Mouse (Mus musculus): ENCODE results near the gene Thrb.
A peak's percentile ranks its signal among the peaks of the same experiment; 100 is the strongest.

The Thrb gene

GRCm38 (mm10) chr14:17719494-17719893 is 59.4 kb downstream of the Thrb start:
- no peak for DNase-seq

DNA sequence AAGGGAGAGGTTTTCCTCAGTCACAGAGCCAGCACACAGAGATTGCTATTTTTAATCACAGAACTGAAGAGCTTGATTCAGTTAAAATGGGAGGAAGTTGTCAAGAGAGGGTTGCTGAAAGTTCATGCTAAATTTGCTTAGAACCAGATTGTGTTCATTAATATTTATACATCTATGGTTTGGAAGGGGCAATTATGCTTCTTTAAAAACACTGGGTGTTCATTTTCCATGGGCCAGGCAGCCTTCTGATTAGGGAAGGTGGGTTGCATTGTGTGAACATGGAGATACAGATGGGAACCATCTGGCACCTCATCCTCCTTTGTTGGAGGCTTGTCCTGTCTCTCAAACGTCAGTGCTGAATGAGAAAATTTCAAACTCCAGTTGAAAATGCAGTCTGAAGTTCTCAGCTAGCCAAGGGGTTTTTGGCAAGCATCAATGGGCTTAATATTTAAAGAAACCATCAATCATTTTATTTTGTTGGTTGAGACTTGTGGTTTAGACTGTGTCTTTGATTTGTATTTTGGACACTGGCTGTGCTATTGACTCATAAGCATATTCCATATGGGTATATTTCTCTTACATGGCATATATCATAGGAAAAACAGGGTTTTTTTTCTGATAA is 62.9 kb downstream of the Thrb start:
- DNase-seq, result no peak

- DNase-seq, result no peak
Observed at GRCm38 (mm10) chr14:17724577-17724976, 64.5 kb downstream of the Thrb start.

- DNase-seq, result no peak
Observed at GRCm38 (mm10) chr14:17726906-17727305, 66.8 kb downstream of the Thrb start.

DNA sequence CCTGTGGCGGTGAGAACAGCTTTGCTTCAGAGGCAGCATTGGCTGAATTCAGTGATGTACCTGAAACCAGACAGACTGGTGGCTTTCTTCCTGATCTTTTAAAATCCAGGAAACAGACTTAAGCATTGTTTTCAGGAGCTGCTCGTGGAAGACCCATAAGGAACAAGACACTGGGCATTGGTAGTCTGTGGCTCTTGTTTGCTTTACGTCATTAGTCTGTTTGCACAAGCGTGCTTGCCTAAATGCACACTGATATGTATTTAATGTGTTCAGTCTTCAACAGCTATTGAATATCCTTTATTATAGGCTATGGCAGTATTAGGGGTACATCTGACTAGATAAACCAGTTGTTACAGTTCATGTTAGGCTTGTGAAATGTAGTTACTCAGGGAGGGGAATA is 67.8 kb downstream of the Thrb start:
- DNase-seq, result no peak

DNA sequence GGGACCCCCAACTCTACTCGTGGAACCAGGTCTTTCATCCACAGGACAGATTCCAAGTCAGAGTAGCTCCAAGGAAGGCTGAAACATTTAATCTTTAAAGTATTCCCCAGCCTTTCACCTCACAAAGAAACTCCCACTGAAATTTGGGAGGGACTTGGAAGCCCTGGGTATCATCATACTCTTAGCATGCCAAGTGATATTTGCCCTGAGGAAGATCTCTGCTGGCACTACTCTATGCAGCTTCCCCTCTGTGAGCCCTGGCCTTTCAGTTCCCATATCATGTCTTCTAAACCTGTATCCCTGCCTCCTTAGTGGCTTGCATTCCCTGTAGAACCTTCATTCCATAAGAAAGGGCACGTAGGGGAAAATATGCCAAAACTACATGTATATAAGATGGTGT is 68.8 kb downstream of the Thrb start:
- DNase-seq, result no peak

GRCm38 (mm10) chr14:17731020-17731419 is 71.0 kb downstream of the Thrb start:
- no peak for DNase-seq

DNA sequence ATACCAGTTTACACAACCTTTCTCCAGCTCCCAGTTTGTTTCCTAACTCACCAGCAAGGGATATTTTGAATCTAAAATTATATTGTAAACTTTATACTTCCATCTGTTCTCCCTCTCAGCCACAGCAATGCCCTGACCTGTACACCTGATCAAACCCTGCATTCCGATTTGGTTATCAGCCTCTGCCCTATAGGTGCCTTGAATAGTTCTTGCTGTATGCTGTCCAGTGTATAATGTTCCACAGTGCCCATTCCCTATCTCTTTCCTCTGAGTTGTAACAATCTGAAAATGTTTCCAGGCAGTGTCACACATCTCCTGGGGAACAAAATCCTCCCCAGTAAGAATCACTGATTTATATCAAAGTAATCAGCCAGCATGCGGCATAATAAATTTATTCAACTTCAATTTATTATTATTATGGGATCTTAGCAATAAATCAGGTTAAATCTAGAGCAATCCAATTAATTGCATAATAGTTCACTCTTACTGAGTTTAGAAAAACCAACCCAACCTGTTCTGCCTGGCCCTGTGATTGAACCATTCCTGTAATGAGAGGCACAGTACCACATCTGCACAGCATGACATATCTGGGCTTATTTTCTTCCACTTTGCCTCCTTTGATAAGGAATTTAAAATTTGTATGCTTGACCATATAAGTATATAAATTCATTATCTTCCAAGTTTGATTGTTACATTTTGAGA is 73.2 kb downstream of the Thrb start:
- no peak for DNase-seq

DNA sequence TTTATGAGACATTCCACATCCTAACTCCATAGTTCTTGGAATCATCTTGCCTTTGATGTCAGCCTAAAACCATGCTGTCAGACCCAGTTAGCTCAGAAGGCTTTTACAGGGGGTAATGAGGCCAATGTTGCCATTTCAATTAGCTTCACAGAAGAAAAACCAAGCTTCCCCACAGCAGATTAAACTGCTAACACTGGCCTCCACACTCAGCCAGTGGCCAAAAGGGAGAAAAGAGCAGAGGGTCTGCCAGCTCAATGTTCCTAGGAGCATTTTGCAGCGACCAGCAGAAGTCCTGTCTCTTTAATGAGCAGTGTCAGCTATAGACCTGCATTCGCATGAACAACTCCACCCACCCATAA is 73.7 kb downstream of the Thrb start:
- no peak for DNase-seq

DNA sequence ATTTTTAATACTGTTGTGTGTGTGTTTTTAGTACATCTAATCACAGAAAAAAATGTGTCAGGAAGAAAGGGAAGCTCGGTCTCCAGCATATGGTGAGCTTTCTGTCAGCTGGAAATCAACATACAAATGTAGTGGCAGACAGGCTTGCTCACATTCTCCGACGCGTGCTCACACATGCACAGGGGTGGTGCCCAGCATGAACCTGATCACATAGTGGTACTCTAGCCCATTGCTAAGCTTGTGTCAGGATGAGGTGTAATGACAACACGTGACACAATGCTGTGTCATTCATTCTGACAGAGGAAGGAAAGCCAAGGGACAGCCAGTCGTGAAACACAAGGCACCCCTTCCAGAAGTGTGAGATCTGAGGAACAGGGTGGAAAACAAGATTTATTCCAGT is 75.4 kb downstream of the Thrb start:
- DNase-seq, result no peak

GRCm38 (mm10) chr14:17740903-17741302 is 80.8 kb downstream of the Thrb start:
- DNase-seq, result no peak

DNA sequence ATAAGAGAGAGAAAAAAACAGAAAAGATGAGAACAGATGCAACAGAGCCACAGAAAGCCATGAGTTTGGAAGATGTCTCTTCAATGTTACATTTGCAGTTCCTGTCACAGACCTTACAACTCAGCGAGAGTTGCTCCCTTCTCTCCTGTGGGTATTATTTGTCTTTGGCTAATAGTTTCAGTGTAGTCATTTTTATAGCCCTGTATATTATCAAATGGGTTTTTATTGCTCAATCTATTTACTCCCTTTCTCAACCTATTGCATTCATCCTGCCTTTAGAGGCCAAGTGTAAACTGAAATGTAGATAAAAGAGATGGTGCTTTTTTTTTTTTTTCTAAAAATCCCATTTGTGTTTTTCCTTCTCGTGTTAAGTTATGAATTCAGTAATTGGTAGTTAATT is 82.2 kb downstream of the Thrb start:
- no peak for DNase-seq

DNA sequence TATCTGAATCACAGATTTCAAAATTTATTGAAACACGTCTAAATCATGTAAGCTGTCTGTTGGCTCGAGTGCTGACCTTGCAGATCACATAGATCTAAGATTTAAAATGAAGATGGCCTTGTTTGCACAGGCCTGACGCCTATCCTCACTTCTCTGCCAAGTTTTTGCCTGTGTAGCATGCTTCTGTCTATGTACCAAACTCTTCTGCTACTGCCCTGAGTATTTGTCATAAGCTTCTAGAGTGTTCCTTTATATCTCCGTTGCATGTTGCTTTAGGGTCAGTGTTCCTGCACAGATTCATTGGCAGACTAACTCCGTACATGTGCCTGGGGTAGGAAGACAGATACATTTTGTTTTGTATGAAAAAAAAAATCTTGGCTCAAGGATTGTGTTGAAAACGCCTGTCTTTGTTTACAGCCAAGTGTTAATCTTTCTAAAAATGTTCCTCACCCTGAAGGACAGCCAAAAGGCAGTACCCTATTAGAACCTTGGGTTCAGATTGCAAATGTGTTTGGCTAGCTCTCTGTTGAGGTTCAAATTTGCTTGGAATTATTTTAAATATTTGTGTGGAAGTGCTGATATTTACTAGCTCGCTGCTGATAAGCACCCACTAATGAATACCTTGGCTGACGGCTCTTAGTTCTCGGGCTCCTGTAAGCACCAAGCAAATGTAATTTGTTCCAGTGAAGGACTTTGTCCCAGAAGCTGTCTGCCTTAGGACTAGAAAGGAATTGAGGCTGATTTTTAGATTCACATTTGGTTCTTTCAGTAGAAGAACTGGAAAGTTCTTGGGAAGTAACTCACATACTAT is 83.0 kb downstream of the Thrb start:
- no peak for DNase-seq

DNA sequence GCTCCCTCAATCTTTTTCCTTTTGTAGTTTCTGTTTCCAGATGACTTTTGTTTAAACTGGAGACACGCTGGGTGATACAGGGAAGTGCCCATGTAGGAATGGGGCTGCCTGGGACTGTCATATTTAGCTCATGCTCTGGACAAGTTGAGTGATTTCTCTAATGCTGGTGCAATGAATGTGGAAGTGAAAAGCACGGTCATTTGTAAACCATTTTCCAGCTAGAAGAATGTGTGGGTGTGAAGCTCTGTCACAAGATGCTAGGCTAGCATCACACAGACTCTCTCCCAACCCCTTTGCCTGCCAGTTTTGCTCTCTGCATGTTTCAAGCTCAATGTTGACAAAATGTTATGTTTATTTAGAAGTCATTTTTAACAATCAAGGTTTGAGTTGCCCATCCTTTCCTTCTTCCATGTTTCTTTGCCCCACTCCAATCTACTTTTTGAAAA is 83.7 kb downstream of the Thrb start:
- no peak for DNase-seq

DNA sequence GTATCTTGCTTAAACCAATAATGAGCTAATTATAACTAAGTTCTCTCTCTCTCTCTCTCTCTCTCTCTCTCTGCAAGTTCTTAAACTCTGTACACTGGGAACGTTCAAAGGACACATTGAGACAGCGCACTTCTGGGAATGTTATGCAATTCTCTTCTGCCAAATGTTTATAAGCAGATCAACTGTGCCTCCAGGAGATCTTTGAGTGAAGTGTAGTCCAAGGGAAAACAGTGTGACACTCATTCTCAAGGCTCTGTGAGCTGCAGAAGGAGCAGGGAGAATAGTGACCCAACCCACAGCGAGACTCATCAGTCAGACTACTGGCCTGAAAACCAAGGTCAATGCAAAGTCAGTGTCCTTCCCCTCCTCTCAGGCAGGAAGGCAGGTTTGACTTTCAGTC is 87.9 kb downstream of the Thrb start:
- DNase-seq, result no peak

GRCm38 (mm10) chr14:17748945-17749344 is 88.9 kb downstream of the Thrb start:
- DNase-seq, result no peak

DNA sequence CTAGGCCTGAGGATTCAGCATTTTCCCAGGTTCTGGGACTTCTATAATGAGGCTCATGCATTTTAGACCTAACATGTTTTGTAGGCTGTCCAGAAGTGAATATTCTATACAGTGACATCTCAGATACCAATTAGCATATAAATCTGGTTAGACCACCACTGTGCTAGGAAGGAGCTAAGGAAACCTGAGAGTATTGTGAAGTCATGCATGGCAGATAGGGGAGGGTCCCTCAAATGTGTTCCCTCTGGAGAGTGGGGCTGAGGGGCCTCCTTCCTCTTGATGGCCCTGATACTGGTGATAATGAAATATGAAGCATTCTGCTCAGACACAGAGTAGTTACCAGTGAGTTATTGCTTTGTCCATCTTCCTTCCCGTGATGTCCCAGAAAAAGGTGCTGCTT is 91.8 kb downstream of the Thrb start:
- no peak for DNase-seq

DNA sequence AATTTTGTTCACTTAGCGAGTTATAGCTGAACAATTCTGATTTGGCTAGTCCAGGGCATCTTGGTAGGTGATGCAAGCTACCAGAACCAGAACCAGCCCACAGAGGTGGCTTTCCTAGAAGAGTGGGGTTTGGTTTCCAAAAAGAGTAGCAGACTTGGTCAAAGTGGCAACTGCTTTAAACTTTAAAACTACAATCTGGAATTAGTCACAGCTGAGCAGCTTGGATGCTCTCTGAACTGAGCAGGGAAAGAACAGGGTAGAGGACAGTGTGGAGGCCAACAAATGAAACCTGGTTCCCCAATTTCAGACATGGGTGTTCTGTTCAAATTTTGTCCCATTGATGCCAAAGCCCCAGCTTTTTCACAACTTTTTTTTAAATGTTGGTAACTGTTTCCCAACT is 93.4 kb downstream of the Thrb start:
- no peak for DNase-seq

- no peak for DNase-seq
Observed at GRCm38 (mm10) chr14:17756732-17757131, 96.7 kb downstream of the Thrb start.

- DNase-seq, result no peak
Observed at GRCm38 (mm10) chr14:17767987-17768386, 107.9 kb downstream of the Thrb start.

- DNase-seq, result no peak
Observed at GRCm38 (mm10) chr14:17774404-17774803, 114.3 kb downstream of the Thrb start.

DNA sequence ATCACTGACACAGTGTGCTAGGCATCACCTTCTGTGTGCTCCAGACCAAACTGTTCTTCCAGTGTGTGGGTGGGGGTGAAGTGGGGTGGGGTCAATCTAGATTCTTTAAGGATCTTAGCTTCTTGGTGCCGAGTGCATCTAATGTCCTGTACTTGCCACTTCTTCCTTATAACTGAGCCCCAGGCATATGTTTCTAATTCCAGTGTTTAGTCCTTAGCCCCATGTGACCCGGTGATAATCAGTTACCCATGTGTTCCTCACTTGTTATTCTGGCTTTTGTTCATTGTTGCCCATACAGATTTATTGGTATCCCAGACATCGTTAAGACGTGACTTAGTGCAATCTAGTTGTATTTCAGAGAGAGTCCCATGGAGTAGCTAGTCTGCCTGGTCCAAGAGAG is 121.9 kb downstream of the Thrb start:
- no peak for DNase-seq

DNA sequence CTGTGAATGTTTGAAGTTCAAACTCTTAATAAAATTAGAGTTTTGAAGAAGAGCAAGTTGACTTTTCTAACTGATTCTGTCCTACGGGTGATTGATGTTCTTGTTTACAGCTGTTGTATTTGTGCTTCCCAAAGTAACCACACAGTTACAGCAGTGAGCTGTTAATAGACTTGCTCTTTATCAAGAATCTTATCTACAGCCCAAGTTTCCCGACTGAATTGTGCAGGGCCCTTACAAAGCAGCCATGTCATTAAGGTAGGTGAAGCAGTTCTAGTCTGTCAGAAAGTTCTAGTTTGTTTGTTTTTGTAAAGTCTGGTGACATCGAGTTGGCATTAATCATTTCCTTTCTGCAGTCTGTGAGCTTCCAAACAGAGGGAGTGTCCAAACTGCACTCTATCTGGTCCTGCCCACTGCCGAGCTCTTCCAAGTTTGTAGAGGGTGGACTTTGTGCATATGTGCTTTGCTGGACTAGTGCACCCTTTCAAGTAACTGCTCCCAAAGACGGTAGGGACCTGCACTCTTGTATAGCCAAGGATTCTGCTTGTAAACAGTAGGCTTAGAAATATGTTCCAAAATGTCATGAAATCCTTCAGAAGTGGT is 124.2 kb downstream of the Thrb start:
- DNase-seq, result peak; percentile 43

DNA sequence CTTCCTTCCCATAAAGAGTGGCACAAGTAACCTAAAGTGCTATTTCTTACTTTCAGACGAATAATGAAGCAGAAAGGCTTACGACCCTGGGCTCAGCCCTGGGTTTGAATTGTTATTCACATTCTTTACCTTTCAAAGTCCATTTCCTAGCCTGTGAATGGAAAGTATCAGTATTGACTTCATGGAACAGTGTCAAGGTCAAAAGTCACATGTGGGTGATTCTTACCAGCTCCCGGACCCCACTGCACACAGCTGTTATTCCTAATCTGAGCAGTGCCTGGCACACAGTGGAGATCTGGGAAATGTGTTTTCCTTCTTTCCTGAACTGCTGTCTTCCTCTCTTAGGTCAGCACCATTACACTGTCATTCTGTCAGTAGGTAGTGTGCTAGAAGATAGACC is 125.3 kb downstream of the Thrb start:
- no peak for DNase-seq

All from kidney, postnatal 10 days (tissue).